Mouse (Mus musculus) heart, adult 2 months (tissue): ENCODE results near the gene Gm21970.

ENCODE experiments used
- CTCF ChIP-seq: fragments of 200-600 bp; IDR thresholded peaks from 2 replicates; pipeline ENCODE4 v1.8.1; 2022; ENCODE audit warnings: antibody characterized with exemption, mild to moderate bottlenecking, moderate library complexity
- EP300 ChIP-seq: fragments of 200-500 bp; IDR thresholded peaks from 2 replicates; pipeline ENCODE4 v1.6.1; 2011; ENCODE audit warnings: low read depth, low read length, control low read depth; ENCODE audit not compliant: insufficient read depth
- POLR2A ChIP-seq: fragments of 200-500 bp; IDR thresholded peaks from 2 replicates; pipeline ENCODE4 v1.6.1; 2011; ENCODE audit warnings: mild to moderate bottlenecking, low read depth, low read length, control low read depth; ENCODE audit not compliant: insufficient read depth

- no peak for TF ChIP-seq POLR2A
- TF ChIP-seq CTCF = no peak
- no peak for TF ChIP-seq EP300
Observed at GRCm38 (mm10) chr16:91444847-91445246, 53.3 kb downstream of the Gm21970 start.
